Mouse (Mus musculus) forebrain, embryonic 14.5 days (tissue): ENCODE data around the gene Krt78. TPM values are rescaled to one million over a fixed set of nuclear protein-coding genes. Genes with fewer than 3 reads are reported as not detected.

Source experiments
- ATAC-seq: fragments of 200-750 bp; cut with Nextera tagmentation; 2 replicates; pipeline ENCODE4 v1.8.0; 2017; ENCODE audit warnings: mild to moderate bottlenecking, moderate library complexity
- DNase-seq: peaks from one replicate; pipeline ENCODE4 v3.0.0-alpha.2; 2015; ENCODE audit warnings: low spot score
- H3K27ac ChIP-seq: fragments of 300-500 bp; sonication (generic); 2 replicates; pipeline ENCODE4 v1.5.1; 2014; ENCODE audit warnings: low read depth, mild to moderate bottlenecking, control low read depth, low read length, moderate library complexity
- H3K27me3 ChIP-seq: fragments of 300-500 bp; sonication (generic); replicated peaks from 2 replicates; pipeline ENCODE4 v1.6.1; 2014; ENCODE audit warnings: low read length, control low read depth, mixed read lengths; ENCODE audit not compliant: control insufficient read depth, insufficient read depth
- H3K36me3 ChIP-seq: fragments of 300-500 bp; sonication (generic); 2 replicates; pipeline ENCODE4 v1.6.1; 2014; ENCODE audit warnings: low read length, control low read depth; ENCODE audit not compliant: control insufficient read depth, insufficient read depth
- H3K4me1 ChIP-seq: fragments of 300-500 bp; sonication (generic); 2 replicates; pipeline ENCODE4 v1.6.1; 2014; ENCODE audit warnings: antibody characterized with exemption, low read length, control low read depth; ENCODE audit not compliant: control insufficient read depth, insufficient read depth
- H3K4me2 ChIP-seq: fragments of 300-500 bp; sonication (generic); 2 replicates; pipeline ENCODE4 v1.6.1; 2014; ENCODE audit warnings: mild to moderate bottlenecking, control low read depth, low read length
- H3K4me3 ChIP-seq: fragments of 300-500 bp; sonication (generic); 2 replicates; pipeline ENCODE4 v1.5.1; 2014; ENCODE audit warnings: low read depth, low read length, control low read depth
- H3K9ac ChIP-seq: fragments of 300-500 bp; sonication (generic); 2 replicates; pipeline ENCODE4 v1.6.1; 2014; ENCODE audit warnings: mild to moderate bottlenecking, low read length, control low read depth, moderate library complexity
- H3K9me3 ChIP-seq: fragments of 300-500 bp; sonication (generic); replicated peaks from 2 replicates; pipeline ENCODE4 v1.6.1; 2016; ENCODE audit warnings: low read length, control low read depth, mixed read lengths; ENCODE audit not compliant: control insufficient read depth
- WGBS: fragments of 180-500 bp; shearing (Covaris S2); extraction: QIAGEN DNeasy Blood & Tissue Kit; methylation state at CpG from one replicate; pipeline ENCODE4 v1.1.7; 2014; 5-methylcytosine and 5-hydroxymethylcytosine counted together
- polyA plus RNA-seq: library from polyadenylated mRNA; unstranded; fragments of >200 nt; fragmentation: Nextera tagmentation; extraction: Ambion mirVana; gene quantifications from 2 replicates; pipeline ENCODE4 v1.2.1, GENCODE M21; 2014

Gene Krt78
- polyA plus RNA-seq, 1 experiment from 2014 or later = not detected

DNA sequence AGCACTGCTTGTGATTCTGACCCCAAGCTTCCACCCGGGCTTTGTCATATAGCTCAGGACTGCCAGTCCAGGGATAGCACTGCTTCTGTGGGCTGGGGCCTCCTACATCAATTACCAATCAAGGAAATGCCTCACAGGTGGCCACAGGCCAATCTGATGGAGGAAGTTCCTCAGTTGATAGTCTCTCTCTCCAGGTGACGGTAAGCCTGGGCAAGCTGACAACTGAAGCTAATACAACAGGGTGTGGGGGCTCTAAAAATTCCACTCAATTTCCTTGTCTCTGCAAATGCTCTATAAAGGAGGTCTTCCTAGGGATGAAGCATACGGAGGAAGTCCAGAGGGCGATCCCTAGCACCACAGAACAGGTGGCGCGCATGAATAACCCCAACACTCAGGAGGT, 36.9 kb upstream of the Krt78 start:
- no peak for DNase-seq

DNA sequence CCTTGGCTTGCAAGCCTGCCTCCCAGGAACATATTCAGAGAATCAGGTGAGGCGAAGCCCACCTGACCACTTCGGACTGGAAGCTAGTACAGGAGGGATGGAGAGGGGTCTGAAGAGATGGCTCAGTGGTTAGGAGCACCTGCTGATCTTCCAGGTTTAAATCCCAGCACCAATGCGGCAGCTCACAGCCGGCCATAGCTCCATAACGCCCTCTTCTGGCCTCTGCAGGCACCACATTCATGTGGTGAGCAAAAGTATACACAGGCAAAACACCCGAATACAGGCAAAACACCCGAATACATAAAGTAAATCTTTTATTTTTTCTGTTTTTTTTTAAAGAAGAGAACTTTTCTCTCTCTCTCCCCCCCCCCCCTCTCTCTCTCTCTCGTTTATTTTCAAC, 34.6 kb upstream of the Krt78 start:
- ATAC-seq (no peak), DNase-seq (no peak)
- Histone ChIP-seq H3K9me3 (no peaks in the 10 kb centered on the region), H3K4me2 (no peak overlapping the region), H3K36me3 (no peaks in the 10 kb centered on the region), H3K27ac (no peak overlapping the region), H3K9ac (no peak overlapping the region), H3K4me3 (no peak overlapping the region), H3K4me1 (no peaks in the 10 kb centered on the region), H3K27me3 (no peaks in the 10 kb centered on the region)
- WGBS = 66% methylated on average over 8 of the region's 8 CpGs

More for the DNA sequence above, 36.9 kb upstream of the Krt78 start:
- no peak for ATAC-seq
- Histone ChIP-seq H3K4me2 (no peak overlapping the region), H3K4me3 (no peak overlapping the region), H3K4me1 (no peaks in the 10 kb centered on the region), H3K27me3 (no peaks in the 10 kb centered on the region), H3K9me3 (no peaks in the 10 kb centered on the region), H3K9ac (no peak overlapping the region), H3K27ac (no peak overlapping the region), H3K36me3 (no peaks in the 10 kb centered on the region)
- WGBS = 87% methylated on average over 6 of the region's 6 CpGs

DNA sequence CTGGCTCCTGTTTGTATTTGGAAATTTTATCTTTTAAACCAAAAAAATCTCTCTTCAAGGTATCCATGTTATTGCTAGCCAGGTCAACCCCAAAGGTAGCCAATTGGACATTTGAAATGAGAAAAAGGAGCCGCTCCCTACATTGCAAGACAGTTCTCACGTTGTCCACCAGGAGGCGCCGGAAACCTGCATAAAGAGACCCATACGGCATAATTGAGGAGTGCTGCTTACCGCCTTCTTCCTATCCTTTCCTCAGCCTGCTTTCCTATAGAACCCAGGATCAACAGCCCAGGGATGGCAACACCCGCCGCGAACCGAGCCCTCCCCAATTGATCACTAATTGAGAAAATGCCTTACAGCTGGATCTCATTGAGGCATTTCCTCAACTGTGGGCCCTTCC, 34.0 kb upstream of the Krt78 start:
- peak; percentile 42 for ATAC-seq
- peak; percentile 89 for DNase-seq
- Histone ChIP-seq H3K9ac (no peak overlapping the region), H3K27me3 (no peaks in the 10 kb centered on the region), H3K4me1 (no peaks in the 10 kb centered on the region), H3K36me3 (no peaks in the 10 kb centered on the region), H3K27ac (no peak overlapping the region), H3K4me2 (no peak overlapping the region), H3K9me3 (no peaks in the 10 kb centered on the region), H3K4me3 (no peak overlapping the region)
- WGBS = 0% methylated on average over 10 of the region's 10 CpGs

DNA sequence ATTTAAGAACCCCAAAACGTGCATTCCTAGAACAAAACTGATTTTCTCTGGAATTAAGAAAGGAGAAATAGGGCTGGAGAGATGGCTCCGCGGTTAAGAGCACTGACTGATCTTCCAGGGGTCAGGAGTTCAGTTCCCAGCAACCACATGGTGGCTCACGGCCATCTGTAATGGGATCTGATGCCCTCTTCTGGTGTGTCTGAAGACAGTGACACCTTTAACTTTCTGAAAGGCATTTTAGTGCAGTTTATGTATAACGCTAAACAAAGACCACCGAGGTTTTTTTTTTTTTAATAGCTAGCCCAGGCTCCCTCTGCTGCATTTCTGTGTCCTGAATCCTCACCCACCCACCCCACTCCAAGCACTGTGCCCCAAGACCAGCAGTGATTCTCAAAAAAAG, 30.7 kb upstream of the Krt78 start:
- ATAC-seq = no peak
- WGBS = 19% methylated on average over 6 of the region's 6 CpGs
- H3K4me3 ChIP-seq = no peak overlapping the region
- no peak for DNase-seq
- no peaks in the 10 kb centered on the region for H3K4me1 ChIP-seq
- no peaks in the 10 kb centered on the region for H3K27me3 ChIP-seq
- H3K27ac ChIP-seq = no peak overlapping the region
- H3K36me3 ChIP-seq = no peaks in the 10 kb centered on the region
- H3K4me2 ChIP-seq = 0 out of 2 replicates have a peak overlapping the region, but pooled peaks have one; percentile 12
- no peaks in the 10 kb centered on the region for H3K9me3 ChIP-seq
- H3K9ac ChIP-seq = peak overlapping the region; percentile 52; the same call in 1 of the 2 replicates

DNA sequence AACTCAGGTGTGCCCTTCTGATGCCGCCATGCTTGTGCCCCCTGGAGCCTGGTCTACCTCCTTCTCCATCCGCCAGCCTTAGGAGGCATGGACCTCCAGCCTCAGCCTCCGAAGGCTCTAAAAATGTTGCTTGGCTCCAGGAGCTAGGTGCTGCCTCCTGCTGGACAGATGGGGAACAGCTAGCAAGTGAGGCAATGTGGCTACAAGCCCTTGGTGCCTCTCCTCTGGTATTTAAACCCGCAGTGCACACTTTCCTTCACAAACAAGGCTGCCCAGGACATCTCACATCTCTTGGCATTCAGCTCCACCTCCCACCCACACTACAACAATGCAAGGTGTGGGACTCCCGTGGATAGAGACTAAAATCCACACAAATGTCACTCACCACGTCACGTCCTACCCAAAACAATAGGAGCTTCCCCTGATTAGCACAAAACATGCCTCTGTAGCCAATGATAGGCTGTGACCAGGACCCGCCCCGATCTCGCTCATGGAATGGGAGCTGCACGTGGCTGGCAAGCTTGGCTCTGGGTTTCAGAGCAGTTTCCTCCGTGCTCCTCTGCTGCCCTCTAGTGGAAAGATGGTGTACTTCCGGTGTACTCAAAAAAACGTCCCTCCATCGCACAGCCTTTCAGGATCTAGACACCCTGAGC, 30.0 kb upstream of the Krt78 start:
- WGBS = 2% methylated on average over 15 of the region's 15 CpGs
- Histone ChIP-seq H3K9me3 (no peaks in the 10 kb centered on the region), H3K4me3 (peak overlapping the region; percentile 21), H3K4me1 (no peaks in the 10 kb centered on the region), H3K4me2 (peak overlapping the region; percentile 46), H3K27ac (peak overlapping the region; percentile 84), H3K9ac (peak overlapping the region; percentile 52), H3K27me3 (no peaks in the 10 kb centered on the region), H3K36me3 (no peaks in the 10 kb centered on the region)
- peak; percentile 98 for ATAC-seq
- peak; percentile 99 for DNase-seq

DNA sequence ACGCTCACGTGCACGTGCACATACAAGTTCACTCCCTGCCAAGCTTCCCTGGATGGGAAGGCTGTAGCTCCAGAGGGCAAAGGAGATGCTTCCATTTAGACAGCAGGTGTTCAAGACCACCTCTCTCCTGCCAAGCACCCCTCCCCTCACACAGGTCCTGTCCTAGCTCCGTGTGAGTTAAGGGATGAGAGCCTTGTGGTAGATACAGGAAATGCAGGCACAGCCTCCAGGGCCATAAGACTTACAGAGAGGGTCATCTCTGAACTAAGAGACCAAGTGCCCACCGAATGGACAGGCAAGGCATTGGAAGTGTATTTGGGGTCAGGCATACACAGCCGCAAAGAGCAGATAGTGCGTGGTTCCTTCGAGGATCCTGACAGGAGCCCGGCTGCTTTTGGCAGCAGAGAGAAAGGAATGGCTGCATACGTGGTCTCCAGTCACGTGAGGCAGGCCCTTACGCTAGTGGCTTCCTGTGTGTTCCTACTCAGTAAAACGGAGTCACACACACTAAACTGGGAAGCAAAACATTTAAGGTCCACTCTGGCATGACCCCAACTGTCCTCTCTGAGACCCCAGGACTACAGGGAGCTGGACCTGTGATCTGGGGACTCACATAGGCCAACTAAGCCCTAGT, 29.3 kb upstream of the Krt78 start:
- Histone ChIP-seq H3K4me3 (no peak overlapping the region), H3K9me3 (no peaks in the 10 kb centered on the region), H3K9ac (peak overlapping the region; percentile 40; the same call in 1 of the 2 replicates), H3K4me1 (no peaks in the 10 kb centered on the region), H3K27ac (peak overlapping the region; percentile 84), H3K27me3 (no peaks in the 10 kb centered on the region), H3K4me2 (peak overlapping the region; percentile 46), H3K36me3 (no peaks in the 10 kb centered on the region)
- 81% methylated on average over 13 of the region's 13 CpGs for WGBS
- no peak for DNase-seq
- no peak for ATAC-seq

DNA sequence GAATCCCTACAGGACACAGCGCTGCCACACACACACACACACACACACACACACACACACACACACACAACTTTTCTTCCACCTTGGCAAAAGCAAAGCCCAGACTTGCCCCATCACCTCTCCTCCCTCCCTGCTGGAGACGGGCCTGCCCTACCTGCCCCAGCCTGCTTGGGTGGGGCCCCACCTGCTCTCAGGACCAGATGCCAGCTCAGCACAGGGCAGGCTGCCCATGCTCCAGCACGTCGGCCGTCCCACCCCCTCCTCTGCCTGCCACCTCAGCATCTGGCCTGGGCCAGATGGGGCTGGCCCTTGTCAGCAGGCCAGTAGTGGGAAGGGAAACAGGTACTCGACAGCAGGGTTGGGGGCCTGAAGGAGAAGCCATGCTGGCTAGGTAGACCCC, 26.8 kb upstream of the Krt78 start:
- DNase-seq (no peak), ATAC-seq (no peak)
- H3K9me3 ChIP-seq = no peaks in the 10 kb centered on the region
- no peak overlapping the region for H3K27ac ChIP-seq
- no peak overlapping the region for H3K4me3 ChIP-seq
- peaks cover 9% of the 10 kb centered on the region for H3K4me1 ChIP-seq
- H3K27me3 ChIP-seq = no peaks in the 10 kb centered on the region
- no peaks in the 10 kb centered on the region for H3K36me3 ChIP-seq
- H3K4me2 ChIP-seq = no peak overlapping the region
- no peak overlapping the region for H3K9ac ChIP-seq
- WGBS = 58% methylated on average over 6 of the region's 6 CpGs

DNA sequence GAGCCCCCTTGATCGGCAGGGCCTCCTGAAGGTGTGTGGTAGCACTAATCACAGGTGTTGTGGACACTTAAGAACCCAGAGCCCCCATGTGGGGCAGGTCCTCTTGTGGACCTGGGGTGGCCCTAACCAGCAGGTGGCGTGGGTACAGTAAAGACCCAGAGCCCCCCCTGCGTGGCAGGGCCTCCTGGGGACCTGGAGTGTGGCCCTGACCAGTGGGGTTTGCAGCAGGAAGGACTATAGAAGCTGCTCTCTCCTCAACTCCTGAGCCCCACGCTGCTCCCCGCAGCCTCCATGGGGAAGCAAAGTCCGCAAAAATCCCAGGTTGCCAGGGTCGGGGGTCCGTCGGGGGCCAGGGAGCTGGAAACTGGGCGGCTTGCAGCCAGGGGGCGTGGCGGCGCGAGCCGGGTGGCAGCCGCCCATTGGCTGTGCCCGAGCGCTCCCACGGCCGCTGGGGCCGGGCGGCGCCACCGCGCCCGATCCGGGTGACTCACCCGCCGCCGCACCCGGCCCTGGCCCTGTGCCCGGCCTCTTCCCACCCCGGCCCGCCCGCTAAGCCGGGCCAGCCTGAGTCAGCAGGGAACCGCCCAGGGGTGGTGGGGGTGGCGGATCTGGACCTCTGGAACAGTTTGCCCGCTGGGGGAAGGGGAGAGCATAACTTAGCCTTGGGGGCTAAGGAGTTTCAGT, 23.1 kb upstream of the Krt78 start:
- peak overlapping the region; percentile 67 for H3K4me2 ChIP-seq
- no peak overlapping the region for H3K27ac ChIP-seq
- peak overlapping the region; percentile 30 for H3K4me3 ChIP-seq
- ATAC-seq = peak; percentile 86
- peaks cover 9% of the 10 kb centered on the region for H3K4me1 ChIP-seq
- H3K9me3 ChIP-seq = no peaks in the 10 kb centered on the region
- no peaks in the 10 kb centered on the region for H3K36me3 ChIP-seq
- H3K27me3 ChIP-seq = no peaks in the 10 kb centered on the region
- H3K9ac ChIP-seq = peak overlapping the region; percentile 65
- 3% methylated on average over 28 of the region's 39 CpGs for WGBS
- DNase-seq = peak; percentile 78

DNA sequence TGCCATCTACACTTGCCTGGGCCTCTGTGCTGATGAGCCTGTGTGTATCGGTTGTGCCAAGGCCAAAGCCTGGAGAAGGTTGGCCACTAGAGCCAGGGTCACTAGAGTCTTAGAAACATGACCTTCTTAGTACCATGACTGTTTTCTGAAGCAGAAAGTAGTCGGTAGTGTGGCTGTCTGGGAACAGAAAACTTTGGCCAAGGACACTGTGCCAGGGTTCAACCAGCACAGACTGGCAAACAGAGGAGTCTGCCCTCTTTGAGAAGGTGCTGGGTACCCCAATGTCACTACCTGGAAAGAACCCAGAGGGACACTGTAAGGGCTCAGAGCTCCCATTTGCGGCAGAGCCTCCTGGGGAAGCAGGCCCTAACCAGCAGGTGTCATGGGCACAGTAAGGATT, 22.6 kb upstream of the Krt78 start:
- Histone ChIP-seq H3K4me3 (no peak overlapping the region), H3K4me2 (peak overlapping the region; percentile 67; the same call in 1 of the 2 replicates), H3K9me3 (no peaks in the 10 kb centered on the region), H3K27ac (no peak overlapping the region), H3K27me3 (no peaks in the 10 kb centered on the region), H3K4me1 (peaks cover 9% of the 10 kb centered on the region), H3K36me3 (no peaks in the 10 kb centered on the region), H3K9ac (peak overlapping the region; percentile 65; the same call in 1 of the 2 replicates)
- ATAC-seq = no peak
- no peak for DNase-seq
- 55% methylated on average over 3 of the region's 3 CpGs for WGBS
